Mouse (Mus musculus) heart, embryonic 14.5 days (tissue): ENCODE measurements around the gene Actl6a. TPM values are rescaled to one million over a fixed set of nuclear protein-coding genes. Genes with fewer than 3 reads are reported as not detected.
"Not testable (repeated sequence)": the region's sequence is repeated elsewhere in the genome, so short reads cannot be mapped to it uniquely, and the experiment has no call there.

Experiments used
- ATAC-seq: fragments of 200-750 bp; cut with Nextera tagmentation; 2 replicates; pipeline ENCODE4 v1.8.0; 2017; ENCODE audit warnings: low read depth, moderate TSS enrichment; ENCODE audit not compliant: insufficient number of reproducible peaks, insufficient read depth, low FRiP score
- H3K27ac ChIP-seq, 2 experiments: fragments of 200-500 bp in 1 of 2; fragments of 300-500 bp in 1 of 2; sonication (generic) in 1 of 2; replicated peaks in 1 of 2; 2 replicates each; pipeline ENCODE4 v1.5.1; 2012 to 2014; ENCODE audit warnings: low read depth in 2 of 2, low read length in 2 of 2, control low read depth in 1 of 2, mild to moderate bottlenecking in 1 of 2, mixed read lengths in 1 of 2; ENCODE audit not compliant: control insufficient read depth in 1 of 2, insufficient read depth in 1 of 2
- H3K27me3 ChIP-seq: fragments of 300-500 bp; sonication (generic); 2 replicates; pipeline ENCODE4 v1.6.1; 2014; ENCODE audit warnings: mild to moderate bottlenecking, low read length, control low read depth; ENCODE audit not compliant: control insufficient read depth, insufficient read depth
- H3K36me3 ChIP-seq: fragments of 300-500 bp; sonication (generic); 2 replicates; pipeline ENCODE4 v1.6.1; 2014; ENCODE audit warnings: mild to moderate bottlenecking, control low read depth, low read length, mixed read lengths; ENCODE audit not compliant: control insufficient read depth, insufficient read depth
- H3K4me1 ChIP-seq, 2 experiments: fragments of 200-500 bp in 1 of 2; fragments of 300-500 bp in 1 of 2; sonication (generic) in 1 of 2; 2 replicates each; pipeline ENCODE4 v1.6.1; 2012 to 2014; ENCODE audit warnings: low read length in 2 of 2, control low read depth in 1 of 2, mixed read lengths in 1 of 2; ENCODE audit not compliant: control insufficient read depth in 2 of 2, insufficient read depth in 2 of 2
- H3K4me2 ChIP-seq: fragments of 300-500 bp; sonication (generic); 2 replicates; pipeline ENCODE4 v1.6.1; 2014; ENCODE audit warnings: mild to moderate bottlenecking, low read length
- H3K4me3 ChIP-seq, 2 experiments: fragments of 200-500 bp in 1 of 2; fragments of 300-500 bp in 1 of 2; sonication (generic) in 1 of 2; 2 replicates each; pipeline ENCODE4 v1.5.1; 2012 to 2014; ENCODE audit warnings: low read length in 2 of 2, mild to moderate bottlenecking in 2 of 2, control low read depth in 1 of 2, low read depth in 1 of 2, moderate library complexity in 1 of 2; ENCODE audit not compliant: control insufficient read depth in 1 of 2, insufficient read depth in 1 of 2
- H3K9ac ChIP-seq: fragments of 300-500 bp; sonication (generic); 2 replicates; pipeline ENCODE4 v1.6.1; 2014; ENCODE audit warnings: mild to moderate bottlenecking, low read length
- H3K9me3 ChIP-seq: fragments of 300-500 bp; sonication (generic); 2 replicates; pipeline ENCODE4 v1.6.1; 2016; ENCODE audit warnings: low read length, control low read depth; ENCODE audit not compliant: control insufficient read depth
- WGBS: fragments of 180-500 bp; shearing (Covaris S2); extraction: QIAGEN DNeasy Blood & Tissue Kit; methylation state at CpG from one replicate; pipeline ENCODE4 v1.1.7; 2014; 5-methylcytosine and 5-hydroxymethylcytosine counted together
- polyA plus RNA-seq: library from polyadenylated mRNA; unstranded; fragments of >200 nt; fragmentation: Nextera tagmentation; extraction: Ambion mirVana; gene quantifications from 2 replicates; pipeline ENCODE4 v1.2.1, GENCODE M21; 2014

Actl6a gene
- polyA plus RNA-seq, 1 experiment from 2014 or later = 89.5 TPM

DNA sequence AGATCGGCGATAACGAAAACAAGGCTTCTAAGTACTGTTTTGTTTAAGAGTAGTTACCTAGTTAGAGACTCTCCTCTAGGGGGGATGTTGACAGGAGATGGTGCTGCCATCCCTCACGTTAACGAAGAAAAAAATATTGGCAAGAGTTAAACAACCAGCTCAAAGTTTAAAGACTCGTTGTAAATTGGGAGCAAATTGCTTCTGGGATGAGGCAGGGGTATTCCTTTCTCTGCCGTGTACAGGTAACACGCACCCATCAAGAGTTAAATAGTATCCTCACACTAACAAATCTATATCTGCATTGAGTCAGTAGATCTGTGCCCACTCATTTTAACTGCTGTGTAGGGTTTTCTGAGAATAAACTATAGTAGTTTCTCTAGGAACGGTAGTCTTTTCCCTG is 3.3 kb downstream of the Actl6a start:
- peak overlapping the region; percentile 78 to 91 for H3K27ac ChIP-seq
- peak overlapping the region; percentile 95 for H3K9ac ChIP-seq
- ATAC-seq = no peak
- no peaks in the 10 kb centered on the region for H3K27me3 ChIP-seq
- 7% methylated on average over 9 of the region's 9 CpGs for WGBS
- H3K4me1 ChIP-seq = peaks cover 0 to 10% of the 10 kb centered on the region in 2 experiments; a peak in 3 of 4 replicates
- H3K36me3 ChIP-seq = peaks cover 28% of the 10 kb centered on the region
- peak overlapping the region; percentile 77 to 96 for H3K4me3 ChIP-seq
- no peaks in the 10 kb centered on the region for H3K9me3 ChIP-seq
- peak overlapping the region; percentile 87 for H3K4me2 ChIP-seq

DNA sequence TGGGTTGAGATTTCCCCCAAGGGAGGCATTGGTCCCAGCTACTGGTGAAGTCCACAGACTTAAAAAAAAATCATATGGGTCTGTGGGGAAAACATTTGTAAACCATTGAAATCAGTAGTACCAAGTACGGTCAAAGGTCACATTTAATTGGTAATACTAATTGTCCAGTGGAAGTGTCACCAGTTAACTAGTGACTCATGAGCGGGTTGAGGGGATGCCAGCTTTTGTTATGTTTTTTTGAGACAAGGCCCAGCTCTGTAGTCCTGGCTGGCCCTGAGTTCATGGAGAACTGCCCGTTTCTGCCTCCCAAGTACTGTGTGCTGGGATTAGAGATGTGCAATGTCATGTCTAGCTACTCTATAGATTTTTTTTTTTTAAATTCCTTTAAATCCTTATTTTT is 7.6 kb downstream of the Actl6a start:
- no peaks in the 10 kb centered on the region for H3K9me3 ChIP-seq
- peaks cover 71% of the 10 kb centered on the region for H3K36me3 ChIP-seq
- no peak overlapping the region for H3K9ac ChIP-seq
- H3K27me3 ChIP-seq = no peaks in the 10 kb centered on the region
- 93% methylated on average over 3 of the region's 3 CpGs for WGBS
- H3K27ac ChIP-seq = no peak overlapping the region
- no peak overlapping the region for H3K4me2 ChIP-seq
- peaks cover 0 to 10% of the 10 kb centered on the region in 2 experiments; a peak in 3 of 4 replicates for H3K4me1 ChIP-seq
- ATAC-seq = no peak
- no peak overlapping the region for H3K4me3 ChIP-seq

DNA sequence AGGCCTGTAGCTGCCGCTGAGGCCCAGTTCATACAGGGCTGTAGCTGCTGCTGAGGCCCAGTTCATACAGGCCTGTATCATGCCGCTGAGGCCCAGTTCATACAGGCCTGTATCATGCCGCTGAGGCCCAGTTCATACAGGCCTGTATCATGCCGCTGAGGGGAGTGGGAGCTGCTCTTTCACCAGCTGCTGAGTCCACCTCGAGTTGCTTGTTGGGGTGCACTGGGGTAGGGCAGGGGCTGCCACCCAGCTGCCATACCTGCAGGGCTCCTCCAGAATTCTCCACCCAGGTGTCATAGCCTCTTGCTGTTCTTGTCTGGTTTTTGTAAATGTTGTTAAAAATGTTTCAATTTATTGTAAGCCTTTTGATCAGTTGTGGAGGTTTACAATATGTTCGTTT is 11.3 kb downstream of the Actl6a start:
- H3K9ac ChIP-seq, H3K27ac ChIP-seq, ATAC-seq, H3K27me3 ChIP-seq, H3K4me3 ChIP-seq, H3K4me1 ChIP-seq, H3K4me2 ChIP-seq, H3K9me3 ChIP-seq: not testable (repeated sequence)
- WGBS = 91% methylated on average over 6 of the region's 6 CpGs
- peaks cover 99% of the 10 kb centered on the region for H3K36me3 ChIP-seq

DNA sequence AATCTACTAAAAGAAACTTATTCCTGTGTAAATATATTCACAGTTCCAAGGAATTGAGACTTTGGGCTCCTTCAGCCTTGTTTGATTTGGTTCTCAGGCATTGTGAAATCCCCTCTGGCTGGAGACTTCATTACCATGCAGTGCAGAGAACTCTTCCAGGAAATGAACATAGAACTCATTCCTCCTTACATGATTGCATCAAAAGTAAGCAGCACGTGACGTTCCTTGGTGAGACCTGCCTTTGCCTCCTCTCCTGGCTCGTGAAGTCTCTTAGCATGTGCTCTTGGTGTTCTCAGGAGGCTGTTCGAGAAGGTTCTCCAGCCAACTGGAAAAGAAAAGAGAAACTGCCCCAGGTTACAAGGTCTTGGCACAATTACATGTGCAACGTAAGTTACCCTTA is 12.2 kb downstream of the Actl6a start:
- Histone ChIP-seq H3K36me3 (peaks cover 99% of the 10 kb centered on the region), H3K27me3 (no peaks in the 10 kb centered on the region), H3K9me3 (no peaks in the 10 kb centered on the region), H3K4me3 (no peak overlapping the region), H3K27ac (no peak overlapping the region), H3K9ac (no peak overlapping the region), H3K4me2 (no peak overlapping the region), H3K4me1 (no peaks in the 10 kb centered on the region)
- no peak for ATAC-seq
- whole genome bisulfite sequencing = 93% methylated on average over 5 of the region's 5 CpGs

DNA sequence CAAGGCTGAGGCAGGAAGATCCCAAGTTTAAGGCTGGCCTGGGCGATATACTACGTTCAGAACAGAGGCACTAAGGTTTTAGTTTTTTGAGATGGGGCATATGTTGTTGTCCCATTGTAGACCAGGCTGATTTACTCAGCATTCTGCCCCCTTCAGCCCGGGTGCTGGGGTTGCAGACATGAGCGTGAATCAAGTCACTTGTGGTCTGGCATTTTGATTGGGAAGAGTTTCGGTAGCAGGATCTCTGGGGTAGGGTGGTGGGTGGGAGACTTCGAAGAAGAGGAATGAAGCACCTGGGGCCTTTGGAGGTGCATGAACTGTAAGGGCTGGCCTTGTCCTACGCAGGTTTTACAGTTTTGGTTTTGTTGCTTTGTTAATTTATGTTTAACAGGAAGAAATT is 18.1 kb downstream of the Actl6a start:
- Histone ChIP-seq H3K4me2 (no peak overlapping the region), H3K4me3 (no peak overlapping the region), H3K36me3 (peaks cover 98% of the 10 kb centered on the region), H3K4me1 (no peaks in the 10 kb centered on the region), H3K9ac (no peak overlapping the region), H3K27me3 (no peaks in the 10 kb centered on the region), H3K9me3 (0 out of 2 replicates have a peak, but pooled peaks cover 3% of the 10 kb centered on the region), H3K27ac (no peak overlapping the region)
- ATAC-seq = no peak
- WGBS = 98% methylated on average over 7 of the region's 7 CpGs

DNA sequence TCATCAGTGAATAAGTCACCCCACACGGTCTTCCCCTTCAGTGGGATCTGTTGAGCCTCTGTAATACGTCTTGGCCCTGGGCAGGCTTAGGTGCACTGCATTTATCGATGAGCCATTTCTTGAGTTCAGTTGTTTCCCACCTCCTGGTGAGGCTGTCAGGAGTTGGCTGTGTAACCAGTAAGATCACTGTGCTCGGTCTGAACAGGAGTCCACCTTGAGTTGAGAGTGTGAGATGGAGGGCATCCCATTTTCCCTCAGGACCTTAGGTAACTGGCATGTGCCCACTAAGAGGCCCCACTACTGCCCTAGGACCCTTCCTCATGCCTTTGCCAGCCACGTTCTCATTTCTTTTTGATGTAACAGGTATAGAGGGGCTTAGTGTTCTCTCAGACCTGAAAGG is 19.9 kb downstream of the Actl6a start:
- H3K9me3 ChIP-seq = 0 out of 2 replicates have a peak, but pooled peaks cover 3% of the 10 kb centered on the region
- peaks cover 99% of the 10 kb centered on the region for H3K36me3 ChIP-seq
- no peak for ATAC-seq
- H3K9ac ChIP-seq = no peak overlapping the region
- H3K4me3 ChIP-seq = no peak overlapping the region
- H3K27ac ChIP-seq = no peak overlapping the region
- H3K4me2 ChIP-seq = no peak overlapping the region
- no peaks in the 10 kb centered on the region for H3K4me1 ChIP-seq
- no peaks in the 10 kb centered on the region for H3K27me3 ChIP-seq
- WGBS = 88% methylated on average over 5 of the region's 5 CpGs

DNA sequence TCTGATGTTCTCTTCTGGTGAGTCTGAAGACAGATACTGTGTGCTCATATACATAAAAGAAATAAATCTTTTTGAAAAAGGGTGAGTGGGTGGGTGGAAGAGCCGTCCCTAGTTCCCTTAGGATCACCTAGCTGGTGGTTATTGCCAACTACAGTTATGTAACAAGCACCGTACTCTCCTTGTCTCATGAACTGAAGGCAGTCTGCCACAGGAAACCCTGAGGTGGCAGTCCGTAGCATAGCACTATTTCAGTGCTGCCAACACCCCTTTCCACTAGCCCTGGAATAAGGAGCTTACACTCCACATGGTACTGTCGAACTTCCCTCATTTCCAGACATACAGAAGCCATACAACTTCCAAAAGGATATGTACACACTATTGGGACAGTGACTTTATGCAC is 21.8 kb downstream of the Actl6a start:
- no peak for ATAC-seq
- Histone ChIP-seq H3K9ac (no peak overlapping the region), H3K4me1 (no peaks in the 10 kb centered on the region), H3K4me2 (no peak overlapping the region), H3K27me3 (no peaks in the 10 kb centered on the region), H3K4me3 (no peak overlapping the region), H3K9me3 (0 out of 2 replicates have a peak, but pooled peaks cover 3% of the 10 kb centered on the region), H3K36me3 (peaks cover 99% of the 10 kb centered on the region), H3K27ac (no peak overlapping the region)
- 88% methylated on average over 4 of the region's 4 CpGs for WGBS
